Mouse (Mus musculus) adrenal gland, postnatal 10 days (tissue): ENCODE results near the gene A030005K14Rik. TPM values are rescaled to one million over a fixed set of nuclear protein-coding genes. Genes with fewer than 3 reads are reported as not detected.

Source experiments
- DNase-seq: peaks from one replicate; pipeline ENCODE4 v3.0.0; 2021; ENCODE audit warnings: mixed read lengths
- total RNA-seq, 2 experiments: library from RNA; stranded (reverse); gene quantifications; 2 replicates each; pipeline ENCODE4 v1.2.3; 2021

The A030005K14Rik gene
- total RNA-seq, 2 experiments from 2014 or later = not detected

DNA sequence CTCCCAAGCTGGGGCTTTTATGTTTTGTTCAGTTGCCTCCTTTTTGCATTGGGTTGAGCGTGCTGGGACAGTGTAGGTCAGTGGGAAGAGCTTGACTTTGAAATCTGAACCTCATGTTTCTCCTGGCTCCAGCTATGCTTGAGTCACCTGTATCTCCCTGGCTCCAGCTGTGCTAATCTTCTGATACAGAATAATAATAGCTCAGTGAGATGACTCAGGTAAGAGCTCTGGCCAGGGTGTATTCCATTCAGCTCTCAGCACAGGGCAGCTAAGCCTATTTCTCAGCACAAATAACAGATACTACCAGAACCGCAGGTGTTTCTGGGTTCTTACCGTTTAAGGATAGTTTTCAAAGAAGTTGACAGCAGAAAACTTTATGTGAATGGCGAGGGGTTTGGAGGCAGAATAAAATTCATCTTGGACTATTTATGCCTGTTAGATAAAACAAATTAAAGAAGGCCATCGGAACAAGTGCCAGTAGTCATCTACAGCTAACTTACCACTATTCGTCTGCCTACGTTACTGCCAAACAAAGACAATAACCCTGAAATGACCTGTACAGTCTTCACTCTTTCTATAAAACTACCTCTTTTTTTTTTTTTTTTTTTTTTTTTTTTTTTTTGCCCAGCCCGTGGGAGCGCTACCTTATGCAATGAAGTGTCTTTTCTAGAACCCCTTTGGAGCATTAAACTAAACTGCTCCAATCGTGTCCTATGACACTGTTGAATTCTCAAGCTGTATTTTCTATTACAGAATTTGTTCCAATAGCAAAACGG, 22.1 kb downstream of the A030005K14Rik start:
- DNase-seq = no peak

DNA sequence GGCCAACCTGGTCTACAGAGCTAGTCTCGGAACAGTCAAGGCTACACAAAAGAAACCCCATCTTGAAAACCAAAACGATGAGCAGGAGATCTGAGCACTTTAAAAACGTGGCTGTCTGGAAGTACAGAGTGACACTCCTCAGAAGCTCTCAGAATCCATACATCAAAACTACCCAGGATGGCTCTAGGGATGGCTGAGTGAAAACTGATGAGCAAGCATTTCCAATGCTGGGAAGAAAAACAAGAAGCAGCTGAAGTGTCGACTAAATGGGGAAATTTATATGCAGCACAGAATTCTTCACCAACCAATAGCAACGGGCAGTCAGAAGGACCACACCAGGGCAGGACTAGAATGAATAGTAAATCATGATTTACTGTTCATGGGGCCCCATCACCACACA, 24.7 kb downstream of the A030005K14Rik start:
- no peak for DNase-seq

DNA sequence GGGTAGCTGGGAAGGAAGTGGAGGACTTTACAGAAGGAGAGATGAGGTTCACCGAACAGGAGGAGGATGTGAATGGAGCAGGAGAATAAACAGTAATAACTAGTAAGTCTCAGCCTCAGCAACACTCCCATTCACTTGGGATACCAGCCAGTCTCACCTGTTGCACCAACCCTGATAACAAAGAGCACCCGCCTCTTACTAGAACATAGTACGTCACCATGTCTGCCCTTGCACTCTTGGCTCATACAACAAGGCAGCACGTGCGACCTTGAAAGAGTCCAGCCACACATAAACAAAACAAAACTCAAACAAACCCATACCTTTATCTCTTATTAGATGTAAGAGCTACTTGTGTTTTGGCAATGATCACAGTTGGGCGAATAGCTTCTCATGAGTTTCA, 26.7 kb downstream of the A030005K14Rik start:
- no peak for DNase-seq

DNA sequence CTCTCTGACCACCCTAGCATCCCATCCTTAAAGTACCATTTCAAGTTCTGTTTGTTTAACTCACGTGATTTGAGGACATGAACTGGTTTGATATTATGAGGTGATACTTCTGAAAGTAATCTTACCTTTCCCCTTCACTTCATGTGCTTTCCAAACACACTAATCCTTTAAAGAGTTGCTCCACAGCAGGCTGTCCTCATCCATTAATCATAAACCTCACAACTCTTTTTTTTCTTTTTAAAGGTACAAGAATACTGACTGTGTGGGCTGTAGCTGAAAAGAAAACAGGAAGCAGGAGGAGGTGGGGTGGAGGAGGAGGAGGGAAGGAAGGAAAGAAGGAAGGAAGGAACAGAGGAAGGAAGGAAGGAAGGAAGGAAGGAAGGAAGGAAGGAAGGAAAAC, 27.2 kb downstream of the A030005K14Rik start:
- DNase-seq = no peak

- no peak for DNase-seq
Measured at GRCm38 (mm10) chr1:83016556-83016955, 42.6 kb downstream of the A030005K14Rik start.

GRCm38 (mm10) chr1:83015329-83015879, 43.8 kb downstream of the A030005K14Rik start:
- DNase-seq = no peak

GRCm38 (mm10) chr1:83014477-83014876, 44.7 kb downstream of the A030005K14Rik start:
- DNase-seq = no peak

Other genes with a start within 250 kb of the A030005K14Rik start
- 10 to 100 TPM; 43.1 TPM for gene Agfg1, start 219.9 kb downstream of the A030005K14Rik start, total RNA-seq
- not detected for gene A030005L19Rik, start 146.1 kb downstream of the A030005K14Rik start, total RNA-seq
- gene A030014E15Rik, start 134.5 kb downstream of the A030005K14Rik start, total RNA-seq = not detected
- gene Gm6217, start 128.0 kb downstream of the A030005K14Rik start, total RNA-seq = not detected
- not detected for gene A030003K21Rik, start 116.0 kb downstream of the A030005K14Rik start, total RNA-seq
- gene Gm7544, start 103.4 kb downstream of the A030005K14Rik start, total RNA-seq = not detected
- gene Gm47955, start 99.1 kb downstream of the A030005K14Rik start, total RNA-seq = not detected
- gene Gm47959, start 58.8 kb downstream of the A030005K14Rik start, total RNA-seq = not detected
- gene Slc19a3, start 20.9 kb downstream of the A030005K14Rik start, total RNA-seq = under 1 TPM; 0.15 to 0.36 TPM
- gene Krtap28-10, start 16.9 kb downstream of the A030005K14Rik start, total RNA-seq = not detected
- not detected for gene Gm47969, start 14.4 kb downstream of the A030005K14Rik start, total RNA-seq
- not detected for gene Krtap28-13, start 1.6 kb upstream of the A030005K14Rik start, total RNA-seq
- gene Ccl20, start 57.4 kb upstream of the A030005K14Rik start, total RNA-seq = not detected
- not detected for gene Daw1, start 100.4 kb upstream of the A030005K14Rik start, total RNA-seq